Mouse (Mus musculus) heart, adult 2 months (tissue): ENCODE measurements at regions not wholly inside any gene's neighbourhood (a gene's known extent, or its start where the extent isn't known, plus 50 kb on each side); places are given as distances from the start of the nearest gene placed in this dataset.

ENCODE experiments used
- CTCF ChIP-seq: fragments of 200-600 bp; IDR thresholded peaks from 2 replicates; pipeline ENCODE4 v1.8.1; 2022; ENCODE audit warnings: antibody characterized with exemption, mild to moderate bottlenecking, moderate library complexity
- POLR2A ChIP-seq: fragments of 200-500 bp; IDR thresholded peaks from 2 replicates; pipeline ENCODE4 v1.6.1; 2011; ENCODE audit warnings: mild to moderate bottlenecking, low read depth, low read length, control low read depth; ENCODE audit not compliant: insufficient read depth

DNA sequence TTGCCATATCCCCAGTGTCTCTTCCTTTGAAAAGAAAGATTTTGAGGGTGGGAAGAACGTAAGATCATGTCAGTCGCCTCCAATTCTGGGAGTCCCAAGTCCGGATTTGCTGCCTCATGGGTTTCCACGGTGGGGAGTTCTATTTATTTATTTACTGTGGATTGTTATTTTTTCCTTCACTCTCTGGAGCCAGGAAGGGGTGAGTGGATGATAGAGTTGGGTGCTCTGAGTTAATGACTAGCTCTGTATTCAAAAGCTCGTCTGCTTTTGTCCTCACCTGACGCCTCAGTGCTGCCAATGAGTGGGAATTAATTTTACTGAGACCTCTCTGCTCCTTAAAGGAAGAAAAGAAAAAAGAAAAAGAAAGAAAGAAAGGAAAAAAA lies 551.8 kb upstream of the Btbd3 start:
- TF ChIP-seq POLR2A = no peak
- TF ChIP-seq CTCF = no peak
